Mouse (Mus musculus) midbrain, embryonic 12.5 days (tissue): ENCODE results near the gene Synpr. TPM values are rescaled to one million over a fixed set of nuclear protein-coding genes. Genes with fewer than 3 reads are reported as not detected.
A peak's percentile ranks its signal among the peaks of the same experiment; 100 is the strongest.
"Not testable (repeated sequence)": the region's sequence is repeated elsewhere in the genome, so short reads cannot be mapped to it uniquely, and the experiment has no call there.

Source experiments
- ATAC-seq: fragments of 200-750 bp; cut with Nextera tagmentation; 2 replicates; pipeline ENCODE4 v1.8.0; 2017; ENCODE audit warnings: low read depth, moderate TSS enrichment, moderate library complexity; ENCODE audit not compliant: low FRiP score
- H3K27ac ChIP-seq: fragments of 300-500 bp; sonication (generic); replicated peaks from 2 replicates; pipeline ENCODE4 v1.5.1; 2016; ENCODE audit warnings: mild to moderate bottlenecking
- H3K27me3 ChIP-seq: fragments of 300-500 bp; sonication (generic); 2 replicates; pipeline ENCODE4 v1.6.1; 2016; ENCODE audit warnings: mild to moderate bottlenecking
- H3K36me3 ChIP-seq: fragments of 300-500 bp; sonication (generic); 2 replicates; pipeline ENCODE4 v1.6.1; 2016
- H3K4me1 ChIP-seq: fragments of 300-500 bp; sonication (generic); 2 replicates; pipeline ENCODE4 v1.6.1; 2016
- H3K4me2 ChIP-seq: fragments of 300-500 bp; sonication (generic); replicated peaks from 2 replicates; pipeline ENCODE4 v1.6.1; 2016; ENCODE audit warnings: mild to moderate bottlenecking, moderate library complexity
- H3K4me3 ChIP-seq: fragments of 300-500 bp; sonication (generic); 2 replicates; pipeline ENCODE4 v1.5.1; 2016; ENCODE audit warnings: mild to moderate bottlenecking
- H3K9ac ChIP-seq: fragments of 300-500 bp; sonication (generic); replicated peaks from 2 replicates; pipeline ENCODE4 v1.6.1; 2016; ENCODE audit warnings: mild to moderate bottlenecking, moderate library complexity
- H3K9me3 ChIP-seq: fragments of 300-500 bp; sonication (generic); 2 replicates; pipeline ENCODE4 v1.6.1; 2016; ENCODE audit warnings: mild to moderate bottlenecking
- WGBS: fragments of 180-500 bp; shearing (Covaris S2); methylation state at CpG from one replicate; pipeline ENCODE4 v1.1.7; 2016; 5-methylcytosine and 5-hydroxymethylcytosine counted together
- polyA plus RNA-seq: library from polyadenylated mRNA; unstranded; fragments of >200 nt; fragmentation: Nextera tagmentation; extraction: Ambion mirVana; gene quantifications from 2 replicates; pipeline ENCODE4 v1.2.1, GENCODE M21; 2016

The Synpr gene
- 6.2 and 11.4 TPM in 2 replicates for polyA plus RNA-seq

DNA sequence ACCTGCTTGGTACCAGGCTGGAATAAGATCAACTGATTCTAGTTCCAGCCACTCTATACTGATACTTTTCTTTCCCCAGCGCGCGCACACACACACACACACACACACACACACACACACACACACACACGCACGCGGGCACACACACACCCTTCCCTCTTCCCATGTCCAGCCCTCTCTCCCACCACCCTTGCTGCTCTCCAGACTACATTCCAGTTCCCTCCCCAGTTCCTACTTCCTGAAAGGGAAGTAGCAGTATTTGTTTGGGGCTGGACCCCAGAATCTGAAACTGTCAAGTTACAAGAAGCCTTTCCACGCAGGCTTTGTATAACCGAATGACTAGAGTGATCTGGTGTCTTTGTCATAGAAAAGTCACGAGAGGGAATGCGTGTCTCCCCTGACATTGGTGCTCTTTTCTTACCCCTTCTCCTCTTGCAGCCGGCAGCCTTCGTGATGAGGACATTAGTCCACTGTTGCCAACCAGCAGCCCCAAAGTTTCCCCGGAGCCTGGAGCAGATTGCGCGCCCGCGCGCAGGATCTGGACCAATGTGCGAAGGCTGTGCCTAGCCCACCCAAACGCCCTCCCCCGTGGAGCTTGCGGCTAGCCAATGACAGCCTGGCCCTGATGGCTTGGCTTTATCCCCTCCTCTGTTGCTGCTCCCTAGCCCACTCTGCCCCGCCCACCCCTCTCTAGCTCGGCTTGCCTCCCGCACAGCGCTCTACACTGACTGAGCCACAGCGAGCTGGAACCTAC lies at the start of gene Synpr:
TSS of gene Synpr (plus strand) at position 690 of the 754 bp plus-strand sequence.
- Histone ChIP-seq H3K9ac (peak within 1 kb of the TSS; percentile 59), H3K4me2 (peak within 1 kb of the TSS; percentile 73), H3K27ac (no peak within 1 kb of the TSS), H3K4me3 (peak within 1 kb of the TSS; percentile 42), H3K36me3 (no peaks in the 10 kb centered on the region), H3K4me1 (peaks cover 7% of the 10 kb centered on the region; the same call in 1 of the 2 replicates), H3K9me3 (no peaks in the 10 kb centered on the region), H3K27me3 (peaks cover 7% of the 10 kb centered on the region)
- 5% methylated on average over 27 of the region's 27 CpGs for WGBS
- ATAC-seq = peak; percentile 100

DNA sequence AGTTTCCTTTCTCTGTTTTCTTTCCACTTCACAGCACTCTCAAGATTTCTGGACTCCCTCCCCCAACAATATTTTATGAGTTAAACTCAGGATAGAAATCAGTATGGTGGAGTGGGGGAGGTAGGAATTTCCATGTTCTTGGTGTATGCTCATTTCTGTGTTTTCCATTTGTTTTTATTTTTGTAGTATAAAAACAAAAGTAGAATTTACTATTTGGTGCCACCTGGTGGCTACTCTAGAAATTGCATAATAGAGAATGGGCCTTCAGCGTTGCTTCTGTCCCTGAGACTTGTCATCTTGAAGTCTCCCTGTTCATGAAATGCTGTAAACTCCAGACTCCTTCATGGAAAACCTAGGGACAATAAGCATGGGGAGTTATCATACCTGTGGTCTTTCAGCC lies 47.7 kb upstream of the Synpr start:
- Histone ChIP-seq H3K36me3 (no peaks in the 10 kb centered on the region), H3K27me3 (no peaks in the 10 kb centered on the region), H3K4me2 (no peak overlapping the region), H3K4me3 (no peak overlapping the region), H3K27ac (no peak overlapping the region), H3K4me1 (no peaks in the 10 kb centered on the region), H3K9ac (no peak overlapping the region), H3K9me3 (no peaks in the 10 kb centered on the region)
- WGBS = 27% methylated on average over 1 of the region's 1 CpGs
- no peak for ATAC-seq

- H3K4me2 ChIP-seq = no peak overlapping the region
- no peaks in the 10 kb centered on the region for H3K36me3 ChIP-seq
- H3K4me1 ChIP-seq = no peaks in the 10 kb centered on the region
- H3K4me3 ChIP-seq = no peak overlapping the region
- WGBS = 34% methylated on average over 4 of the region's 4 CpGs
- H3K27me3 ChIP-seq = no peaks in the 10 kb centered on the region
- peak; percentile 47; the same call in 1 of the 2 replicates for ATAC-seq
- H3K9ac ChIP-seq = no peak overlapping the region
- H3K27ac ChIP-seq = no peak overlapping the region
- no peaks in the 10 kb centered on the region for H3K9me3 ChIP-seq
These were observed 37.1 kb upstream of the Synpr start for GRCm38 (mm10) chr14:13247431-13247830.

DNA sequence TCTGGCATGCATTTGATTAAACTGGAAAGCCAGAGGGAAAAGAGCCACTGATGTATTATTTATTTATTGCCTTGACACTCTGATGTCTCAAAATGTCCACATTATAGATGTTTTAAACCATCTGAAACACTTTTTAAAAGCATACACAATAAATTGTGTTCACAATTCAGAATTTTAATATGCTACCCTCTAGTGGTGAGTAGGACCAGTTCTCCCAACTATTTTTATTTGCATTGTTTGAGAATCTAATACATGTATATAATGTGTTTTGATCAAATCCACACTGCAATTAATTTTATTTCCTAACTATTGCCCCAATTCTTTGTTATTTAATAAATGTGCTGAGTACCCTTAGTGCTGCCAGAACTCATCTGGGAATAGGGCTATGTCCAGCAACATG lies 35.2 kb upstream of the Synpr start:
- no peak overlapping the region for H3K9ac ChIP-seq
- H3K4me1 ChIP-seq = no peaks in the 10 kb centered on the region
- H3K27ac ChIP-seq = no peak overlapping the region
- no peaks in the 10 kb centered on the region for H3K27me3 ChIP-seq
- H3K9me3 ChIP-seq = no peaks in the 10 kb centered on the region
- no peak overlapping the region for H3K4me3 ChIP-seq
- no peak for ATAC-seq
- no peaks in the 10 kb centered on the region for H3K36me3 ChIP-seq
- no peak overlapping the region for H3K4me2 ChIP-seq

GRCm38 (mm10) chr14:13252594-13252993 lies 32.0 kb upstream of the Synpr start:
- WGBS = 97% methylated on average over 1 of the region's 1 CpGs
- Histone ChIP-seq H3K4me3 (no peak overlapping the region), H3K4me2 (no peak overlapping the region), H3K27me3 (no peaks in the 10 kb centered on the region), H3K27ac (no peak overlapping the region), H3K9me3 (no peaks in the 10 kb centered on the region), H3K36me3 (no peaks in the 10 kb centered on the region), H3K9ac (no peak overlapping the region), H3K4me1 (peaks cover 1% of the 10 kb centered on the region; the same call in 1 of the 2 replicates)
- no peak for ATAC-seq

- not testable (repeated sequence) for H3K27ac ChIP-seq, H3K27me3 ChIP-seq, H3K36me3 ChIP-seq, H3K9ac ChIP-seq, H3K4me2 ChIP-seq, ATAC-seq, H3K4me3 ChIP-seq, H3K4me1 ChIP-seq, H3K9me3 ChIP-seq
- WGBS = 84% methylated on average over 2 of the region's 2 CpGs
These were observed 29.8 kb upstream of the Synpr start for GRCm38 (mm10) chr14:13254741-13255140.

DNA sequence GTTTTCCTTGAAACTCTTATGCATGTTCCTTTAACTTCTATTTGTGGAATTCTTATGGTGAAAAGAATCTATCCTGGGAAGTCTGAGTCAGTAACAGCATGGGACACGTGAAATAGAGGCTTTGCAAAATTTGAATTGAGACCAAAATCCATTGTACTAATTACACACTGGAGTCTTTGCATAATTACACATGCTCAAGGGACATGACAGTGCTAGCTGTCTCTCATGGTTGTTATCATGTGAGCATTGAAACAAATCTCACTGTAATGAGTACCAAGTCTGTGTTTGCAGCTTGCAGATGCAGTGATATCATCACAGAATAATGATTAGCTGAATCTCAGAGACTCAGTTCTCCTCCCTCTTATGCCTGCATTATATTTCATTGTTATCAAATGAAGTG lies 22.2 kb upstream of the Synpr start:
- no peak for ATAC-seq
- WGBS = 30% methylated on average over 1 of the region's 1 CpGs
- H3K9me3 ChIP-seq = no peaks in the 10 kb centered on the region

DNA sequence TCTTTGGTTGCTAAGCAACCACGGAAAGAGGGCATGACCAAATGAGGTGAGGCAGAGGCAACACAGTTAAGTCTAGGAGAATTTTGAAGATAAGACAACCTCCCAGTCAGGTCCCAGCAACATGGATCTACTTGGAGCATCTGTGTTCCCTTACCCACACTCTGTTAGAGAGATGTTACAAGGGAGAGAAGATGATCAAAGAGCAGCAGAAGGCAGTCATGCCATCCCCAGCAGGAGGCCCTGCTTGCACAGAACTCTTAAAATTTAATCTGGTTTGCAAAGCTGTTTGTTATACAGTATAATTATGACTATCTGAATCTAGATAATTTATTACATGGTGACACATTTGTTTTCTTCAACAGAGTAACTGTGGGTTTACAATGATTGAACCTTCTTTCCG lies 18.2 kb upstream of the Synpr start:
- no peak for ATAC-seq
- WGBS = 77% methylated on average over 2 of the region's 2 CpGs
- H3K4me3 ChIP-seq = no peak overlapping the region

More for the DNA sequence above, 22.2 kb upstream of the Synpr start:
- Histone ChIP-seq H3K36me3 (no peaks in the 10 kb centered on the region), H3K4me2 (no peak overlapping the region), H3K4me3 (no peak overlapping the region), H3K4me1 (peaks cover 2% of the 10 kb centered on the region; the same call in 1 of the 2 replicates), H3K9ac (no peak overlapping the region), H3K27ac (no peak overlapping the region), H3K27me3 (no peaks in the 10 kb centered on the region)

DNA sequence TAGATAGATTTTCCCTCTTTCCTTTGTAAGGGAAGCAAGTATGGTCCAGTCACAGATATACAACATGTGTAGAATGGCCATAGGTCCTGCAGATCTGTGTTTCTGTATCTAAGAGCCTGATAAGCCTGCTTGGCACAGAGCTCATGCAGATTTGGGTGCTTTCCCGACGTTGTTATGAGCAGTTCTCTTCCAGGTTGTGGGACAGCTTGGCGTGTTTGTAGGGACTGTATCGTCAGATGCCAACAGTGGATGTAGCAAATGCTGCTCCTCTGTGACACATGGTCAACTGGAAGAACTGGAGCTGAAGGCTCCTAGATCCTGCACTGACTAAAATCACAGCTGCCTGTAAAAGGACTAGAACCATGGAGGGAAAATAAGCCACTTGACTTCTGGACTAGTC lies 17.4 kb upstream of the Synpr start:
- no peak overlapping the region for H3K27ac ChIP-seq
- no peak overlapping the region for H3K9ac ChIP-seq
- no peaks in the 10 kb centered on the region for H3K36me3 ChIP-seq
- no peaks in the 10 kb centered on the region for H3K27me3 ChIP-seq
- ATAC-seq = no peak
- no peaks in the 10 kb centered on the region for H3K4me1 ChIP-seq
- WGBS = 92% methylated on average over 4 of the region's 4 CpGs
- H3K9me3 ChIP-seq = no peaks in the 10 kb centered on the region
- H3K4me2 ChIP-seq = no peak overlapping the region
- no peak overlapping the region for H3K4me3 ChIP-seq

More for the DNA sequence above, 18.2 kb upstream of the Synpr start:
- Histone ChIP-seq H3K9me3 (no peaks in the 10 kb centered on the region), H3K27ac (no peak overlapping the region), H3K4me2 (no peak overlapping the region), H3K36me3 (no peaks in the 10 kb centered on the region), H3K4me1 (no peaks in the 10 kb centered on the region), H3K9ac (no peak overlapping the region), H3K27me3 (no peaks in the 10 kb centered on the region)

DNA sequence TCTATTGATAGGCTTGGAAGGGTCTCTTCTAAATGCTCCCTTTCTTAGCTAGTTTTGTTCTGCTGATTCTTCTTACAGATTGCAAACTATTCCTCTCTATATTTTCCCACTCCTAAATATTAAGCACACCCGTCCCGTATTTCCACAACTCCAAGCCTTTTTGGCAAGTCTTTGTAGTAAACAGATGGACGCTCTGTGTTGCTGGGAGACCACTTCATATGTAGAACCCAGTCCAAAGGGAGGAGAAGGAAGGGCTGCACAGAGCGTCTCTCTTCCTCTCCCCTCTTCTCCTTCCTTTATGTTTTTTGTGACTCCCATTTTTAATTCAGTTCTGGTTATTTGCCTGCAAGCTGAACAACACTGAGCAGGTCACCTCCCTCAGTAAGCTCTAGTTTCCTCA lies 1.4 kb upstream of the Synpr start:
- H3K27me3 ChIP-seq = peaks cover 7% of the 10 kb centered on the region
- peaks cover 7% of the 10 kb centered on the region; the same call in 1 of the 2 replicates for H3K4me1 ChIP-seq
- no peaks in the 10 kb centered on the region for H3K9me3 ChIP-seq
- H3K9ac ChIP-seq = no peak overlapping the region
- ATAC-seq = no peak
- no peaks in the 10 kb centered on the region for H3K36me3 ChIP-seq
- H3K27ac ChIP-seq = no peak overlapping the region
- 80% methylated on average over 4 of the region's 4 CpGs for WGBS
- H3K4me3 ChIP-seq = no peak overlapping the region
- no peak overlapping the region for H3K4me2 ChIP-seq

DNA sequence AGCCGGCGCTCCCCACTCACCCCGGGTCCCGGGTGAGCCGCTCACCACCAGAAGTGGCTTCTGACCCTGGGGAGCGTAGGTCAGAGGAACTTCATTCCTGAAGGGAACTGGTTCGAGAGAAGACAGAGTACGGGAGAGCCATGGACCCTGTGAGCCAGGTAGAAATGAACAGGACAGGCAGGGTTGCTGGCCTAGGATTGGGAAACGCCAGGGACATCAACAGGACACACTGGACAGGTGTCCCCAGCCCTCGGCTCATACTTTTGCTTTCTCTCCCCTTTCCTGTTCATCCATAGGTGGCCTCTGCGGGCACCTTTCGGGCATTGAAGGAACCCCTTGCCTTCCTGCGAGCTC lies 242 bp downstream of the Synpr start:
- peak overlapping the region; percentile 42 for H3K4me3 ChIP-seq
- H3K4me2 ChIP-seq = peak overlapping the region; percentile 73
- peaks cover 7% of the 10 kb centered on the region; the same call in 1 of the 2 replicates for H3K4me1 ChIP-seq
- WGBS = 16% methylated on average over 13 of the region's 13 CpGs
- H3K36me3 ChIP-seq = no peaks in the 10 kb centered on the region
- no peaks in the 10 kb centered on the region for H3K9me3 ChIP-seq
- peaks cover 7% of the 10 kb centered on the region for H3K27me3 ChIP-seq
- no peak overlapping the region for H3K27ac ChIP-seq
- no peak for ATAC-seq
- H3K9ac ChIP-seq = peak overlapping the region; percentile 59

DNA sequence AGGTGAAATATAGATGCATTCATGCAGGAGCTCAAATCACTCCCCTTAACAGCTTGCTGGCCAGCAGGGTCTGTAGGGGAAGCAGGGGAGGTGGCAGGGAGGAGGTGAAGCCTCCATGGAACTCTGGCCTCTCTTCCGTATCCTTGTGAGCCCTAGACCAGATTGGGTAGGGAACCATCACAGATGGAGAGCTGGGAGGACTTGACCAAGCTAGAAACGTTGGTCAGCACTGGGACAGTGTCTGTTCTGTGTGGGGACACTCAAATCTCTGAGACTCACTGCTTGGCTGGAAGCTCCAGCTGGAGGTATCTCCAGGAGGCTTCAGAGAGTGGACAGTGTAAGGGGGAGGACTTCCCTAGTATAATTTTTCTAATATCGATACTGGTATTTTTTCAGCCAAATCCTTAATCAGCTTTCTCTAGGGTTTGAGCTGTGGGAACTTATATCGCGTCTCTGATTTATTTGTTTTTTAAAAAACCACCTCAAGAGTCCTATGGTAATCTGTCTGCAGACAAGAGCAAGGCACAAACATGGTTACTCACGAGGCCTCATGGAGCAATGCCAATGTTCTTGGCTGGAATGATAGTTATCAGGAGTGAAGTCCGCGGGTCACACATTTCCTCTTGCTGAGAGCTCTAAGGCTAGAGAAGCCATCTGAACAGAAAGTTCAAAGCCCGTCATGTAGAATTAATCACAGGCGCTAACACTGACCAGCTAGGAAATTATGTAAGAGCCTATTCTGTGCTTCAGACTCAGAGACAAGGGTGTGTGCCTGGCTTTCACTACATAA lies 956 bp downstream of the Synpr start:
- no peak overlapping the region for H3K4me2 ChIP-seq
- WGBS = 82% methylated on average over 10 of the region's 10 CpGs
- peaks cover 7% of the 10 kb centered on the region; the same call in 1 of the 2 replicates for H3K4me1 ChIP-seq
- no peaks in the 10 kb centered on the region for H3K36me3 ChIP-seq
- peaks cover 7% of the 10 kb centered on the region for H3K27me3 ChIP-seq
- H3K9me3 ChIP-seq = no peaks in the 10 kb centered on the region
- no peak overlapping the region for H3K27ac ChIP-seq
- ATAC-seq = no peak
- no peak overlapping the region; the same call in 1 of the 2 replicates for H3K4me3 ChIP-seq
- H3K9ac ChIP-seq = no peak overlapping the region
